Mouse (Mus musculus) heart, adult 11 months (tissue): Measurements from ENCODE around the gene Mphosph8.

Source experiments
- DNase-seq: peaks from one replicate; pipeline ENCODE4 v3.0.0; 2022

Gene Mphosph8

DNA sequence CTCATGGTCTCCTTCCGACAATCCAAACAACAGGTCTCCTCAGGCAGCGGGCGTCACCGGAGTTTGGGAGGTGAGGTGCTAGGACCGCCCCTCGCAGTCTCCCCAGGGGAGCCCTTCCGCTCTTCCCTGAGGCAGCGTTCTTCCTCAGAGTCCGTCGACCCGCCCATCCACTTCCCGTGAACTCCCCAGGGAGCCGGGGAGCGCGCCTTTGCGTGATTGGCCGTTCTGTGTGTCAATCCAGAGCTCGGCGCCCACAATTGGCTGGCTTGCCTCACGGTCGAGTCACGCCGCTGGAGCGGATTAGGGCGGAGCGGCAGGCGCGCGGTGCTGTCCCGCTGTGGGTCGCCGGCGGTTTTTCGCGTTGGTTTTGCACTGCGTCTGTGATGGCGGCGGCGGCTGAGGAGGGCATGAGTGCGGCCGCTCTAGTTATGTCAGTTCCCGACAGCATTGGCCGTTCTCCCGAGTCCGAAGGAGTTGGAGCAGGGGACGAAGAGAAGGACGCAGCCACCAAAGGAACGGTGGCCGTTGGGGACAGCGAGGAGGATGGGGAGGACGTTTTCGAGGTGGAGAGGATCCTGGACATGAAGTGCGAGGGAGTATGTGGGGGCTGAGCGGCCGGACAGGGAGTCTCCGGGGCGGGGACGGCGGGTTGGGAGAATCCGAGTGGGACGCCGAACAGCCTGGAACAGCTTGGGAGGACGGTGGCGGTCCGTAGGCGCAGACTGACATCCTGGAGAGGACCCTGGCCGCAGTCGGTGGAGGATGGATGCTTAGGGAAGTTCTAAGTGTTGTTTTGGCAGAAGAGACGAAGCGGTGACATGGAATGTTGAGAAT is at the start of gene Mphosph8:
Mphosph8 (plus strand) TSS at position 280 of the 834 bp plus-strand sequence.
- peak; percentile 100 for DNase-seq

DNA sequence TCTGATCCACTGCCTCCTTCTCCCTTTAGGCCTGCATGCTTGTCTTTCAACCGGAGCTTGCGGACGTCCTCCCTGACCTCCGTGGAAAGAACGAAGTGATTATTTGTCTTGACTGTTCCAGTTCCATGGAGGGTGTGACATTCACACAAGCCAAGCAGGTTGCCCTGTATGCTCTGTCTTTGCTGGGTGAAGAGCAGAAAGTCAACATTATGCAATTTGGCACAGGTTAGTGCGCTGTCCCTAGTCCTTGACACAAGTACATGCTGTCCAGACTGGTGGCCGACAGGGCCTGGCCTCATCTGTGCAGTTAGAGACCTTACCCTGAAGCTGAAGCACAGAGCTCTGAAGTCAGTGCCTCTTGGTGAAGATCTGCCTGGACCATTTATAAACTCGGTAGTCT is 47.6 kb upstream of the Mphosph8 start:
- peak; percentile 88 for DNase-seq

DNA sequence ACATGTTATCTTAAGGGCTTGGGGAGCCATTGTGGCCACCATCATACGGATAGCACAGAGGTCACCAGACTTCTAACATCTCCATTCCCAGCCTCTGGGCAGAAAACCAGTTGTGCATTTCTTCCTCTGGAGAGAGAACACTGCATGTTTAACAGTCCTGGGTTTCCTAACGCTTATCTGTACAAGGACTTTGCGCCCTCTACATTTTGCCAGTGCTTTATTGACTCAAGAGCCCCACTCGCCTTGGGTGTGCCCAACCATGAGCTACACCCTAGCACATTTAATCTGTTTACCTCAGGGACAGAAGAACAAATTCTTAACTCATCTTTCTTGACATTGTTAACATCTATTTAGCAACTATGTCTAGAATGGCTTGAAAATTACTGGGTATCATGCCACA is 41.8 kb upstream of the Mphosph8 start:
- DNase-seq: no peak

DNA sequence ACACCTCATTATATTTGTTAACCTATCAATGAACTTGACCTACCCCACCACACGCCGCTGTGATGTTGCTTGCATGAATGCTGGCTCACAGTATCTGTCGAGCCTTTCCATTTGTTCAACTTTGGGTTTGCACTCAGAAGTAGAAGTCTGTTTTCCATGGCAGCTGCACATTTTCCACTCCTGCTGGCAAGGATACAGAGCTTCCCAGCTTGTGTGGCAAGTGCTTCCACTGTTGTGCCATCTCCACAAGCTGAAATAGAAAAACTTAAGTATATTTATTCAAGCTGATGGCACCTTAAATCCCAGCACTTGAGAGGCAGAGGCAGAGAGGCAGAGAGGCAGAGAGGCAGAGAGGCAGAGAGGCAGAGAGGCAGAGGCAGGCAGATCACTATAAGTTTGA is 39.7 kb upstream of the Mphosph8 start:
- DNase-seq: no peak

GRCm38 (mm10) chr14:56631109-56631508 is 36.9 kb upstream of the Mphosph8 start:
- DNase-seq: no peak

DNA sequence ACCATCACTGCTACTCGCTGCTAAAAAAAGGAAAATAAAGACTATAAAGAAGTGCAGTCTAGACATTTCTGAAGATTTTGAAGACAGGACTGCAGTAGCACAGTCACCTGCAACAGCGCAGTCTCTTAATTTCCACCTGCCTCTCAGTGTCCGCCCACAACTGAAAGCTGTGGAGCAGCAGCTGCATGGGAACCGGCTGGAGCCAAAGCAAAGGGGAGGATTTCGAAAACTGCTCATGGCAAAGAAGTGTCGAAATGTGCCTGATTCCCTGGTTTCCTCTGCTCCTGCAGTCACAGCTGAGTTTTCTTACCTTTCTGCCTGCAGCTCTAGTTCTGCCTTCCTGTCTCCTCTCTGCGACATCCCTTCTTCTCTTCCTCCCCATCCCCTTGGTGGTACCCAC is 20.8 kb upstream of the Mphosph8 start:
- no peak for DNase-seq

DNA sequence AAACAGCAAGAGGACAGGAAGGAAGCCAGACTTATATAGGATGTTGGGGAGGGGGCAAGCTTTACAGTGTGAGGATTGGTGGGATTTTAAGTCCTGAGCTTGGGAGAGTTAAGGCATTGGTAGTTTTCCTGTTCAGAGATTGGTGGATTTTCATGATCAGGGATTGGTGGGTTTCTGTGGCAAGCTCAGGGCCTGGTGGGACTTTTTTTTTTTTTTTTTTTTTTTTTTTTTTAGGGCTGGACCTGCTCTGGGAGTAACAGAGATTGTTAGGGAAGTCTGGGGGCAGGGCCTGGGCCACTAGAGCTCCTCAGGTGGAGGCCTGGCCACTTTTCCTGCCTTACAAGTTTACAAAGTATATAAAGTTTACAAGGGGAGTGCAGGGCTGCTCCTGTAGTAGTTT is 18.6 kb upstream of the Mphosph8 start:
- no peak for DNase-seq

- peak; percentile 95 for DNase-seq
Measured at GRCm38 (mm10) chr14:56665651-56666050, 2.4 kb upstream of the Mphosph8 start.

GRCm38 (mm10) chr14:56666909-56667308 is 1.1 kb upstream of the Mphosph8 start:
- DNase-seq: peak; percentile 6

- DNase-seq: peak; percentile 15
Measured at GRCm38 (mm10) chr14:56669046-56669620, 1.1 kb downstream of the Mphosph8 start.

DNA sequence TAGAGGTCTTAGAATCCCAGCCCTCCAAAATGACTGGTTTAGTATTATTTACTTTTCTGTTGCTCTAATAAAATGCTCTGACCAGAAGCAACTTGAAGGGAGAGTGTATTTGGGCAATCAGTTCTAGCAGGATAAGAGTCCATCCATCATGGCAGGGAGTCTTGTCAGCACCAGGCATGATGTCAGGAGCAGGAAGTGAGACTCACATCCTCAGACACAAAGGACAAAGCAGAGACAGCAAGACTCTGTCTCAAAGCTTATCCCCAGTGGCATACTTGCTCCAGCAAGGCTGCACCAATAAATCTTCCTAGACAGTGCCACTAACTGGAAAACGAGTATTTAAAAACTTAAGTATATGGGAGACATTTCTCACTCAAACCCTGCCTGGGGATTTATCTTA is 17.4 kb downstream of the Mphosph8 start:
- peak; percentile 55 for DNase-seq

GRCm38 (mm10) chr14:56689116-56689515 is 21.1 kb downstream of the Mphosph8 start:
- peak; percentile 82 for DNase-seq

- no peak for DNase-seq
Measured at GRCm38 (mm10) chr14:56689766-56690165, 21.7 kb downstream of the Mphosph8 start.

DNA sequence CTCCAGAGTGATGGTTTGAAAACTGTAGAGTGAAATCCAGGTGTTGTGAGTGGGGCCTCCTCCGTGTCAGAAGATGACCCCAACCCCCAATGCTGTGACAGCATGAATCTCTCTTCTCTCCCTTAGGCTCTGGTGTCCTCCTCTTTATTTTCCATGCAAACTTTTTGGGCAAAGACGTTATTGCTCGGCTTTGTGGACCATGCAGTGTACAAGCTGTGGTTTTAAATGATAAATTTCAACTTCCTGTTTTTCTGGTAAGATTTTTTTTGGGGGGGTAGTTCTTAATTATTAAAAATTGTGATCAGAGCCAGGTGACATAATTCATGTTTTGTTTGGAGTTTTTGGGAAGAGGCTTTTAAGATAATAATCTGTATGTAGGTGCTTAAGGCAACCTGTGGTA is 27.4 kb downstream of the Mphosph8 start:
- DNase-seq: no peak

GRCm38 (mm10) chr14:56697836-56698235 is 29.8 kb downstream of the Mphosph8 start:
- no peak for DNase-seq

DNA sequence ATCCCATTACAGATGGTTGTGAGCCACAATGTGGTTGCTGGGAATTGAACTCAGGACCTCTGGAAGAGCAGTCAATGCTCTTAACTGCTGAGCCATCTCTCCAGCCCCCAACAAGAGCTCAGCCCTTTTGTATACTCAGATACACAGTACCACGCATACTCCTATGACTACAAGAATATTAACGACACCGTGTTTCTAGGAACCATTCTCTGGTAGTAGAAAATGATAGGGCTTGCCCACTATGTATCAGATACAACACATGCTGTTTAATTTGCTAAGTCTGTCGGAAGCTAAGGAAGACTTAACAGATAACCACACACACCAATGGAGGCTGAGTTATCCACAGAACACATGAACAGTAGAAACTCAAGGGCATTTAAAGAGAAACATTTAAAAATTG is 34.6 kb downstream of the Mphosph8 start:
- DNase-seq: no peak

GRCm38 (mm10) chr14:56705687-56706086 is 37.6 kb downstream of the Mphosph8 start:
- no peak for DNase-seq

DNA sequence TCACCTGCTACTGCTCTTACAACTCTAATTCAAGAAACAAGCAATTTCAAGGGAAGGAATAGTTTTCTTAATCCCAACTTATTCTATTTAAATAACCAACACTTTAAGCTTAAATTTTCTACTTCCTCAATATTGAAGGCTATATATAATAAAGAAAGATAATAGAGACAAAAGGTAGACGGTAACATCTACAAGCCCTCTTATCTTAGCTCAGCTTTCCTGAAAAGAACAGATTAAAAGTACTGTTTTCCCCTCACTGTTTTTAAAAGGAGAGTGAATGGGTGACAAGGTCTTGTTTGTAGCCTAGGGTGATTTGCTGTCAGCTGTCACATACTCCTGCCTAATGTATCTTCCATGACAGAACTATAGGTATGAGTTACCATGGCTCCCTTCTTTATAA is 58.4 kb downstream of the Mphosph8 start:
- no peak for DNase-seq

DNA sequence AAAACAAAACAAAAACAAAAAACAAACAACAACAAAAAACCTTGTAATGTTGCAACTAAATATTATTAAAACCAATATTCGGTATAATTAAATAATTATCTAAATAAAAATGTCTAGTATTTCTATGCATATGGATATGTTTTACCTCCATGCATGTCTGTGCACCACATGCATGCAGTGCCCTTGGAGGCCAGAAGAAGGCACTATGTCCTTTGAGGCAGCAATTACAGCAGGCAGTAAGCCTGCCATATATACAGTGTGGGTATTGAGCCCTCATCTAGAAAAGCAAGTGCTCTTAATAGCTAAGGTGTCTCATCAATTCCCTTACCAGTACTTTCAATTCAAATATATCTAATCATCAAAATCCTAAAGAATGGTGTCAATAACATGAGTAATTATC is 72.1 kb downstream of the Mphosph8 start:
- DNase-seq: no peak
